In the genomic region with DNA sequence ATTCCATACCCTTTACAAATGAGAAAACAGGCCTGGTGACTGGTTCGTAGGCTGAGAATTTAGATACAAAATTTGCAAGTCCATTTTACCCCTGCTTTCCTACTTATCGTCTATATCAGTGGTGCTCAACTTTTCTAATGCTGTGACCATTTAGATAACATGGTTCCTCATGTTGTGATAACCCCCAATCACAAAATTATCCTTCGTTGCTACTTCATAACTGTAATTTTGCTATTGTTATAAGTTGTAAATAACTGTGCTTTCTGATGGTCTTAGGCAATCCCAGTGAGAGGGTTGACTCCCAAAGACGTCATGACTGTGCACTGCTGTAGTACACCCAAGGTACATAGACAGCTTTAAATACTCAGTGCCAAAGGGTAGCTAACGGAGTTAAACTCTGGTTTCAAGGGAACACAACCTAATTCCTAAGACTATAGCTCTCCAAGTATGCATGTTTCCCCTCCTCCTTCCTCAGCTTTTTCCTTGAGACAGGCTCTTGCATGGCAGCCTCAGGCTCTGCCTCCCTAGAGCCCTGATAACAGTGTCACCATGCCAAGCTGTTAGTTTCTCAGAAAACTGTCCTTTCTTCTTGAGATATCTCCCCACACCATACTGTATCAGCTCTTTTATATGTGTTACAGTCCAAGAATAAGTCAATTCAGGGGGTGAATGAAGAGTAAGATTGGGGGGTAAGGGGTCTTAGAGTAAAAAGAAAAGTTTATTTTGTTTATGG, we compare ENCODE assay signal across 10 mouse cellular contexts. TPM values are rescaled to one million over a fixed set of nuclear protein-coding genes. Genes with fewer than 3 reads are reported as not detected.
DNase-seq lines count a peak whose midpoint lies in the region; ATAC-seq lines count a peak whose summit lies in the region.
"Had no signal": no experiment of that assay in that cellular context is flagged by ENCODE, and none has a peak within 500 bp of the region (broad histone marks: within the 10 kb centered on the region; RNA-seq: fewer than 3 reads in every experiment).

No protein-coding gene starts in this region.

- H3K27me3 ChIP-seq in heart, embryonic 15.5 days: no peaks in the 10 kb centered on the region
- H3K27me3 ChIP-seq in intestine, embryonic 14.5 days (replicated peaks; ENCODE audit: control insufficient read depth, insufficient read depth, low read length): no peaks in the 10 kb centered on the region
- H3K27me3 ChIP-seq in midbrain, embryonic 15.5 days (replicated peaks): no peaks in the 10 kb centered on the region

- no peak for DNase-seq in heart, postnatal 25 days (ENCODE audit: low spot score)
- peak; percentile 66 for DNase-seq in c-Kit-positive CD71-positive TER-119-positive erythroid progenitor cells, embryonic 14.5 days (ENCODE audit: low spot score)
- DNase-seq in intestine, embryonic 14.5 days (ENCODE audit: low spot score): no peak
- no peak for DNase-seq in frontal cortex, postnatal 10 days (ENCODE audit: low spot score in 2 of 2)
- no peak for DNase-seq in spleen, postnatal 14 days (ENCODE audit: low spot score in 2 of 2)
- DNase-seq: embryo, embryonic 11 days; lung, adult 18-20 months had no signal

- WGBS in heart, embryonic 15.5 days: 80% methylated on average over 5 of the region's 5 CpGs
- WGBS in intestine, embryonic 14.5 days: 84% methylated on average over 5 of the region's 5 CpGs
- WGBS in midbrain, embryonic 15.5 days: 75% methylated on average over 5 of the region's 5 CpGs

- H3K9me3 ChIP-seq in heart, embryonic 15.5 days (replicated peaks): no peaks in the 10 kb centered on the region
- H3K9me3 ChIP-seq in intestine, embryonic 14.5 days (ENCODE audit: control insufficient read depth, low read length): no peaks in the 10 kb centered on the region
- no peaks in the 10 kb centered on the region for H3K9me3 ChIP-seq in midbrain, embryonic 15.5 days

- peaks cover 23% of the 10 kb centered on the region for H3K36me3 ChIP-seq in heart, embryonic 15.5 days
- H3K36me3 ChIP-seq in intestine, embryonic 14.5 days (ENCODE audit: control insufficient read depth, insufficient read depth, low read length): peaks cover 32% of the 10 kb centered on the region
- H3K36me3 ChIP-seq in midbrain, embryonic 15.5 days (replicated peaks): peaks cover 26% of the 10 kb centered on the region; the same call in 1 of the 2 replicates

- no peak for ATAC-seq in heart, embryonic 15.5 days (replicated peaks; ENCODE audit: insufficient number of reproducible peaks, insufficient read depth, low FRiP score, low read depth)
- no peak for ATAC-seq in intestine, embryonic 14.5 days (replicated peaks; ENCODE audit: low FRiP score, low TSS enrichment, low read depth)
- no peak for ATAC-seq in midbrain, embryonic 15.5 days (replicated peaks)
- ATAC-seq in granulocyte monocyte progenitor cell, adult 5-6 weeks (replicated peaks; ENCODE audit: poor library complexity, severe bottlenecking): no peak

- peaks cover 29% of the 10 kb centered on the region for H3K4me1 ChIP-seq in heart, embryonic 15.5 days (replicated peaks)
- H3K4me1 ChIP-seq in intestine, embryonic 14.5 days (replicated peaks; ENCODE audit: control insufficient read depth, insufficient read depth, low read length): peaks cover 21% of the 10 kb centered on the region
- peaks cover 31% of the 10 kb centered on the region for H3K4me1 ChIP-seq in midbrain, embryonic 15.5 days

- peak overlapping the region; percentile 97 for H3K4me2 ChIP-seq in heart, embryonic 15.5 days
- peak overlapping the region; percentile 98 for H3K4me2 ChIP-seq in intestine, embryonic 14.5 days (ENCODE audit: low read length)
- peak overlapping the region; percentile 96 for H3K4me2 ChIP-seq in midbrain, embryonic 15.5 days

- intact Hi-C loops in heart, postnatal 25 days (cut with DNase I): no loop called here

- H3K4me3 ChIP-seq in heart, embryonic 15.5 days: peak overlapping the region; percentile 89
- H3K4me3 ChIP-seq in intestine, embryonic 14.5 days (ENCODE audit: low read depth, low read length): peak overlapping the region; percentile 86
- peak overlapping the region; percentile 99 for H3K4me3 ChIP-seq in midbrain, embryonic 15.5 days

- H3K27ac ChIP-seq in heart, embryonic 15.5 days: no peak overlapping the region
- H3K27ac ChIP-seq in intestine, embryonic 14.5 days (ENCODE audit: low read depth): no peak overlapping the region
- no peak overlapping the region for H3K27ac ChIP-seq in midbrain, embryonic 15.5 days

- 0 out of 2 replicates have a peak overlapping the region, but pooled peaks have one; percentile 58 for H3K9ac ChIP-seq in heart, embryonic 15.5 days
- peak overlapping the region; percentile 84 for H3K9ac ChIP-seq in intestine, embryonic 14.5 days (ENCODE audit: low read length)
- H3K9ac ChIP-seq in midbrain, embryonic 15.5 days: peak overlapping the region; percentile 74; the same call in 1 of the 2 replicates

RNA-seq across cellular contexts. Expression of gene Noa1, which starts 1.9 kb away (rescaled TPM):
- 20.6 and 21.6 TPM in 2 replicates for polyA plus RNA-seq in heart, embryonic 15.5 days (2015; fragmentation: Nextera tagmentation; extraction: Ambion mirVana)
- 10 to 100 TPM; 19.0 to 21.6 TPM for total RNA-seq in heart, postnatal 25 days (2021)
- polyA plus RNA-seq in intestine, embryonic 14.5 days (2014; fragmentation: Nextera tagmentation; extraction: Ambion mirVana): 30.3 and 30.4 TPM in 2 replicates
- 36.1 and 37.5 TPM in 2 replicates for polyA plus RNA-seq in midbrain, embryonic 15.5 days (2015; fragmentation: Nextera tagmentation; extraction: Ambion mirVana)
- total RNA-seq in granulocyte monocyte progenitor cell, adult 5-6 weeks (2014; fragmentation: Nextera tagmentation): 46.2 and 54.2 TPM in 2 replicates
- total RNA-seq in granulocyte monocyte progenitor cell, adult 5-6 weeks (2017): 8.8 and 16.5 TPM in 2 replicates

RNA-seq across cellular contexts. Expression of gene Polr2b, which starts 2.0 kb away (rescaled TPM):
- 32.7 and 39.2 TPM in 2 replicates for polyA plus RNA-seq in heart, embryonic 15.5 days (2015; fragmentation: Nextera tagmentation; extraction: Ambion mirVana)
- 10 to 100 TPM; 32.2 to 34.5 TPM for total RNA-seq in heart, postnatal 25 days (2021)
- 59.8 and 67.5 TPM in 2 replicates for polyA plus RNA-seq in intestine, embryonic 14.5 days (2014; fragmentation: Nextera tagmentation; extraction: Ambion mirVana)
- 63.8 and 65.2 TPM in 2 replicates for polyA plus RNA-seq in midbrain, embryonic 15.5 days (2015; fragmentation: Nextera tagmentation; extraction: Ambion mirVana)
- total RNA-seq in granulocyte monocyte progenitor cell, adult 5-6 weeks (2014; fragmentation: Nextera tagmentation): 61.4 and 71.7 TPM in 2 replicates
- total RNA-seq in granulocyte monocyte progenitor cell, adult 5-6 weeks (2017): 136 and 140 TPM in 2 replicates

RNA-seq across cellular contexts. Expression of gene Rest, which starts 42.7 kb away (rescaled TPM):
- 19.3 and 22.1 TPM in 2 replicates for polyA plus RNA-seq in heart, embryonic 15.5 days (2015; fragmentation: Nextera tagmentation; extraction: Ambion mirVana)
- total RNA-seq in heart, postnatal 25 days (2021): 10 to 100 TPM; 14.5 to 15.5 TPM
- 33.6 and 35.7 TPM in 2 replicates for polyA plus RNA-seq in intestine, embryonic 14.5 days (2014; fragmentation: Nextera tagmentation; extraction: Ambion mirVana)
- 6.4 and 6.7 TPM in 2 replicates for polyA plus RNA-seq in midbrain, embryonic 15.5 days (2015; fragmentation: Nextera tagmentation; extraction: Ambion mirVana)
- 21.4 and 29.5 TPM in 2 replicates for total RNA-seq in granulocyte monocyte progenitor cell, adult 5-6 weeks (2014; fragmentation: Nextera tagmentation)
- 46.3 and 49.3 TPM in 2 replicates for total RNA-seq in granulocyte monocyte progenitor cell, adult 5-6 weeks (2017)
